Mouse (Mus musculus) thymus, adult 2 months (tissue): ENCODE results near the gene Stard10.

Experiments used
- CTCF ChIP-seq: fragments of 200-500 bp; IDR thresholded peaks from 2 replicates; pipeline ENCODE4 v1.5.1; 2012; ENCODE audit warnings: mild to moderate bottlenecking, control low read depth, low read length, moderate library complexity, borderline replicate concordance; ENCODE audit not compliant: control insufficient read depth, poor library complexity, insufficient read depth; ENCODE audit errors: extremely low read depth
- POLR2A ChIP-seq: fragments of 200-500 bp; IDR thresholded peaks from 2 replicates; pipeline ENCODE4 v1.6.1; 2012; ENCODE audit warnings: mild to moderate bottlenecking, low read length, control low read depth, moderate library complexity; ENCODE audit not compliant: control insufficient read depth, poor library complexity, insufficient read depth; ENCODE audit errors: extremely low read depth

- TF ChIP-seq POLR2A = no peak
- TF ChIP-seq CTCF = no peak
Measured at GRCm38 (mm10) chr7:101286891-101287290, 30.0 kb upstream of the Stard10 start.
